Mouse (Mus musculus) hindbrain, postnatal 0 days (tissue): ENCODE measurements around the gene Gm853. TPM values are rescaled to one million over a fixed set of nuclear protein-coding genes. Genes with fewer than 3 reads are reported as not detected.

Source experiments
- ATAC-seq: fragments of 200-750 bp; cut with Nextera tagmentation; 2 replicates; pipeline ENCODE4 v1.8.0; 2017; ENCODE audit warnings: mild to moderate bottlenecking, moderate TSS enrichment, moderate library complexity
- DNase-seq: peaks from one replicate; pipeline ENCODE4 v3.0.0-alpha.2; 2015; ENCODE audit warnings: low spot score
- H3K27ac ChIP-seq: fragments of 300-500 bp; sonication (generic); 2 replicates; pipeline ENCODE4 v1.5.1; 2014; ENCODE audit warnings: mild to moderate bottlenecking
- H3K27me3 ChIP-seq: fragments of 300-500 bp; sonication (generic); 2 replicates; pipeline ENCODE4 v1.6.1; 2014; ENCODE audit warnings: low read length, mixed read lengths; ENCODE audit not compliant: insufficient read depth
- H3K36me3 ChIP-seq: fragments of 300-500 bp; sonication (generic); 2 replicates; pipeline ENCODE4 v1.6.1; 2014; ENCODE audit warnings: low read length, mixed read lengths; ENCODE audit not compliant: insufficient read depth
- H3K4me1 ChIP-seq: fragments of 300-500 bp; sonication (generic); 2 replicates; pipeline ENCODE4 v1.6.1; 2014; ENCODE audit warnings: antibody characterized with exemption, low read length, mixed read lengths; ENCODE audit not compliant: insufficient read depth
- H3K4me2 ChIP-seq: fragments of 300-500 bp; sonication (generic); 2 replicates; pipeline ENCODE4 v1.6.1; 2014; ENCODE audit warnings: low read depth, mild to moderate bottlenecking, low read length, moderate library complexity, mixed read lengths
- H3K4me3 ChIP-seq: fragments of 300-500 bp; sonication (generic); 2 replicates; pipeline ENCODE4 v1.5.1; 2014; ENCODE audit warnings: low read length
- H3K9ac ChIP-seq: fragments of 300-500 bp; sonication (generic); replicated peaks from 2 replicates; pipeline ENCODE4 v1.6.1; 2014; ENCODE audit warnings: mild to moderate bottlenecking, low read length, moderate library complexity, mixed read lengths
- H3K9me3 ChIP-seq: fragments of 300-500 bp; sonication (generic); 2 replicates; pipeline ENCODE4 v1.6.1; 2016; ENCODE audit warnings: low read length, mixed read lengths
- CTCF ChIP-seq: IDR thresholded peaks from 2 replicates; pipeline ENCODE4 v1.5.1; 2016; ENCODE audit warnings: antibody characterized with exemption, control low read depth, low read depth
- WGBS: fragments of 180-500 bp; shearing (Covaris S2); extraction: QIAGEN DNeasy Blood & Tissue Kit; methylation state at CpG from one replicate; pipeline ENCODE4 v1.1.7; 2014; 5-methylcytosine and 5-hydroxymethylcytosine counted together
- polyA plus RNA-seq: library from polyadenylated mRNA; unstranded; fragments of >200 nt; fragmentation: Nextera tagmentation; extraction: Ambion mirVana; gene quantifications from 2 replicates; pipeline ENCODE4 v1.2.1, GENCODE M21; 2015
- total RNA-seq: library from RNA; depleted of rRNA; stranded (reverse); fragments of >200 nt; gene quantifications from 2 replicates; pipeline ENCODE4 v1.2.3, GENCODE M21; 2014

The Gm853 gene
- total and polyA plus RNA-seq, 2 experiments from 2014 or later: 1.8 to 2.0 TPM

DNA sequence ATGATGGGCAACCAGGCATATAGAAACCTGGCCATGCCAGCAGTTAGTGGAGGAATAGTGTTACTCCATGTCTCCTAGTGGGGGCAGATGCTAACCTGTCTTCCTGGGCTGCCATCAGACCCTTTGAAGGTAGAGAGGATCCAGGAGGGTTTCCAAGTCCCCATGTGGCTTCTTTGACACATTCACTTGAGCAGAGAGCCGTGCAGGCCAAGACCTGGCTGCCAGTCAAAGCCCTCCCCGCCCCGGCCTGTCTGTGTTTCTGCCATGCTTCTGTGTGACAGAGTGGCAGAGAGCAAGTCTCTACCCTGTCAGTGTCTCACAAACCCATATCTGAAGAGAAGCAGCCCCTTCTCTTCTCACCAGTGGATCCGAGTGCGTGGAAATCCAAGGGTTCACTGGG lies 38.3 kb downstream of the Gm853 start:
- ATAC-seq (no peak), DNase-seq (no peak)
- 72% methylated on average over 5 of the region's 5 CpGs for WGBS
- Histone ChIP-seq H3K4me2 (no peak overlapping the region), H3K9me3 (no peaks in the 10 kb centered on the region), H3K9ac (no peak overlapping the region), H3K4me3 (no peak overlapping the region), H3K27ac (no peak overlapping the region), H3K36me3 (no peaks in the 10 kb centered on the region), H3K27me3 (no peaks in the 10 kb centered on the region), H3K4me1 (no peaks in the 10 kb centered on the region)
- no peak for TF ChIP-seq CTCF

DNA sequence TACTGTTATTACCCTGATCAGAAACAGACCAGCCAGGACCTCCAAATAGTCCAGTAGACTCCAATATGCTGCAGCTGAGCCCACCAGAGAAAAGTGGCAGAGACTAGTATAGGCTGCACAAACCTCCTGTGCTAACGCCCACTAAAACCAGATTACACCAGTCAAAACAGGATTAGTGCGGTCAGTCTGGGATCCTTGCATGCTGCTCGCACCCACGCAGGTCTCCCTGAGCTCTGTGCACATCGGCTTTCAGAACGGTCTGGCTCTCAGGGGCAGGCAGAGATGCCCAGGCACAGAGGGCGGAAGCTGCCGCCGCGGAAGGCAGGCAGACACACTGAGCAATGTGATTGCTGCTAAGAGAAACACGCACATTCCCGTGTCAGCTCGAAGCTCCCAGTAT lies 39.2 kb downstream of the Gm853 start:
- TF ChIP-seq CTCF: no peak

DNA sequence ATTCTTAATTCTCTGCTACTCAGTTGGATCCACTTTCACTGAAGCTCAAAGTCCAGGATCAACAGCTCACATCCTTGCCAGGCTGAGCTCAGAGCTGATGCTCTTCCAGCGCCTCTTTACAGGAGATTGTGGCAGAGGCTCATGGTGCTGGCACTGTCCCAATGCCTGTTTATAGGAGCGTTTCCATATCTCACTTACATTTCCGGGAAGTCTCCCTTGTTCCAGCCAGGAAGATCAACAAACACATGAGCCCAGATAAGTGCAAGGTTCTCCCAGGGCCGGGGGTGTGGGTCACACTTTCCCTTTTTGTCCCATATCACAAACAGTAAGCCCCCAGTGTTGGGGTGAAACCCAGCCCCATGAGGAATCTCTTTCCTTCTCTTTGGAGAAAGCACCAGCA lies 40.3 kb downstream of the Gm853 start:
- no peaks in the 10 kb centered on the region for H3K9me3 ChIP-seq
- no peak overlapping the region for H3K4me3 ChIP-seq
- H3K27me3 ChIP-seq: no peaks in the 10 kb centered on the region
- H3K4me2 ChIP-seq: no peak overlapping the region
- H3K4me1 ChIP-seq: no peaks in the 10 kb centered on the region
- no peak overlapping the region for H3K9ac ChIP-seq
- no peak overlapping the region for H3K27ac ChIP-seq
- no peak for TF ChIP-seq CTCF
- WGBS: 54% methylated on average over 4 of the region's 4 CpGs
- ATAC-seq: no peak
- DNase-seq: no peak
- no peaks in the 10 kb centered on the region for H3K36me3 ChIP-seq

More for the DNA sequence above, 39.2 kb downstream of the Gm853 start:
- no peak overlapping the region for H3K9ac ChIP-seq
- 74% methylated on average over 13 of the region's 13 CpGs for WGBS
- DNase-seq (no peak), ATAC-seq (peak; percentile 53; the same call in 1 of the 2 replicates)
- H3K4me2 ChIP-seq: no peak overlapping the region
- no peaks in the 10 kb centered on the region for H3K9me3 ChIP-seq
- no peak overlapping the region for H3K27ac ChIP-seq
- H3K4me1 ChIP-seq: no peaks in the 10 kb centered on the region
- H3K36me3 ChIP-seq: no peaks in the 10 kb centered on the region
- H3K4me3 ChIP-seq: no peak overlapping the region
- no peaks in the 10 kb centered on the region for H3K27me3 ChIP-seq

DNA sequence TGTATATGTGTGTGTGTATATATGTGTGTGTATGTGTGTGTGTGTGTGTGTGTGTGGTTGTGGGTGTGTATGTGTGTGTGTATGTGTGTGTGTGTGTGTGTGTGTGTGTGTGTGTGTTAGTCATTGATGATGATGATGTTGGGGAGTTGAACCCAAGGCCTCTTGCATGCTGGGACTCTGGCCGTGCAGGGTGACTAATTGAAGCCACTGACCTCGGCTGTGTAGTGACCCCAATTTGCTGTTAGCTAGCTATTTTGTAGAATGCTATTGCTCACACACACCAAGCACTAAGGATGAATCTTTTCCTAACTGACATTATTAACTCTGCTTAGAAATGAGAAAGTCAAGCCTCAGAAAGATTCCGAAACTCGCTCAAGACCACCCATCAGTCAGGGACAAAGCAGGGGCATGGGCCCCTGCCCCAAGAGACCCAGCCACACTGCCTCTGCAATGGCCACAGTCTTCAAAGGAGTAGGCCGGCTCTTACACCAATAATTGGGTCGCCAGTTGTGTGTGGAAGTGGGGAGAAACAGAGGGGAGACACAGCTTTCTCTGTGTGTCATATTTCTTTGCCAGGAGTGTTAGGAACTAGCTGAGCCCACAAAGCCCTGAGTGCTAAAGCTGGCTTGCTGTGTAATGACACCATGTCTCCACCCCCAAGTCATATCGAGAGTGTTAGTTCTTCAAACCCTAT lies 41.1 kb downstream of the Gm853 start:
- no peak for DNase-seq
- H3K27ac ChIP-seq: no peak overlapping the region
- H3K36me3 ChIP-seq: no peaks in the 10 kb centered on the region
- no peak overlapping the region for H3K9ac ChIP-seq
- H3K4me3 ChIP-seq: no peak overlapping the region
- no peak for ATAC-seq
- H3K4me2 ChIP-seq: no peak overlapping the region
- no peak for TF ChIP-seq CTCF
- H3K27me3 ChIP-seq: no peaks in the 10 kb centered on the region
- 73% methylated on average over 7 of the region's 7 CpGs for WGBS
- no peaks in the 10 kb centered on the region for H3K4me1 ChIP-seq
- H3K9me3 ChIP-seq: no peaks in the 10 kb centered on the region

DNA sequence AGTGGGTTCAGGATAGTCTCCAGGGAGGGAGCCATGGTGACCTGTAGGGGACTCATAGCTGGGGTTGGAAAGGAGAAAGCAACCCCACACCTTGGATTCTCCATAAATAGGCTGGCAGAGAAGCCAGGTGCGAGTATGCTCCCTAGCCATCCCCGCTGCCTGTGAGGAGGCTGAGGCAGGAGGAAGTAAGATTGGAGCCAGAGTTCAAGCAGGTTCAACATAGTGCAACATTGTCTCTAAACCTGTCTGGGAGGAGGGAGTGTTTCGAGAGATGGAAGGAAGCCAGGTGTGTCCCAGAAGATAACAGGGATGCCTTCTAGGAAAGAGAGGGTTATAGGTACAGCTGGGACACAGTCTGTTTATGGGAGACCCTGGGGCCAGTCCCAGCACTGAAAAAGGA lies 42.3 kb downstream of the Gm853 start:
- Histone ChIP-seq H3K4me2 (no peak overlapping the region), H3K4me3 (no peak overlapping the region), H3K27me3 (no peaks in the 10 kb centered on the region), H3K27ac (no peak overlapping the region), H3K36me3 (no peaks in the 10 kb centered on the region), H3K4me1 (no peaks in the 10 kb centered on the region), H3K9me3 (no peaks in the 10 kb centered on the region), H3K9ac (no peak overlapping the region)
- 90% methylated on average over 3 of the region's 3 CpGs for WGBS
- TF ChIP-seq CTCF: no peak
- no peak for DNase-seq
- ATAC-seq: no peak

DNA sequence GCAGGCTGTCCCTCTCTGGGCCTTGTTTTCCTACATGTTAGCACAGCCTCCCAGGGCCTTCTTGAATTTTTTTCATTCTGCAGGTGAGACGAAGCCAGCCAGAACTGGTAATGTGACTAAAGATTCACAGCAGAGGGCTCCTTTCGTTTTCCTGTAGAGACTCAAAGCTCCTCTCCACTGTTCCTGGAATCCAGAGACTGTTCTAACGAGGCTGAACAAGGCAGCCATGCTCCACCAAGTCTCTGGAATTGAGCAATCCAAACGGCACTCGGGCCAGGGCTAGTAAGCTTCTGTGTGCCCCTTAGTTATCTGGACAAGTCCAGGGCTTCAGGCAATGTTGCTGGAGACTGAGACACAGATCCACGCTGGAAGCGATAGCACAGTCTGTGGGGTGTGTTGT lies 44.7 kb downstream of the Gm853 start:
- WGBS: 58% methylated on average over 7 of the region's 7 CpGs
- no peak for TF ChIP-seq CTCF
- no peaks in the 10 kb centered on the region for H3K9me3 ChIP-seq
- H3K27me3 ChIP-seq: 0 out of 2 replicates have a peak, but pooled peaks cover 9% of the 10 kb centered on the region
- H3K9ac ChIP-seq: no peak overlapping the region
- H3K4me2 ChIP-seq: no peak overlapping the region
- no peaks in the 10 kb centered on the region for H3K36me3 ChIP-seq
- H3K4me1 ChIP-seq: no peaks in the 10 kb centered on the region
- H3K27ac ChIP-seq: no peak overlapping the region
- ATAC-seq: no peak
- no peak for DNase-seq
- no peak overlapping the region for H3K4me3 ChIP-seq

DNA sequence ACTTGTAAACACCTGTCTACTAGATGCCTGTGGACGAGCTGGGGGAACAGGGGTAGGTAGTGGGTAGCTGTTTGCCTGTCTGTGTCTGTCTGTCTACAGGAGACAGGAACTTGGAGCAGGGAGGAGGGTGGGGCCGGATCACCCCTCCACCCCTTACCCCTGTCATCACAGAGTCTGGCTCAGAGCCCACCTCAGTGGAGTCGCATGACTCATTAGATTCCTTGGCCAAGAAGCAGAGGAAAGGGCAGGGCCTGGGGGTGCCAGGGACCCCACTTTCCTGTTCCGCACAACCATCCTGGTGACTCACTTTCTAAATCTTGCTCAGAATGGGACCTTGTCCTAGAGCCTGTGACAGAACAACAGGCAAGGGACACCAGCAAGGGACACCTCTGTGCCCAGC lies 45.1 kb downstream of the Gm853 start:
- DNase-seq: no peak
- no peak overlapping the region for H3K9ac ChIP-seq
- ATAC-seq: no peak
- WGBS: 73% methylated on average over 4 of the region's 4 CpGs
- TF ChIP-seq CTCF: no peak
- H3K9me3 ChIP-seq: no peaks in the 10 kb centered on the region
- no peak overlapping the region for H3K4me3 ChIP-seq
- no peaks in the 10 kb centered on the region for H3K36me3 ChIP-seq
- no peak overlapping the region for H3K4me2 ChIP-seq
- H3K27me3 ChIP-seq: 0 out of 2 replicates have a peak, but pooled peaks cover 9% of the 10 kb centered on the region
- H3K4me1 ChIP-seq: no peaks in the 10 kb centered on the region
- H3K27ac ChIP-seq: no peak overlapping the region
